Mouse (Mus musculus): Measurements from ENCODE around the gene Lin7a.

Gene Lin7a

GRCm38 (mm10) chr10:107319648-107320047 is 48.2 kb downstream of the Lin7a start:
- DNase-seq (ENCODE audit: low spot score in 2 of 2), result no peak

GRCm38 (mm10) chr10:107323865-107324264 is 52.4 kb downstream of the Lin7a start:
- DNase-seq (ENCODE audit: low spot score in 2 of 2), result no peak

GRCm38 (mm10) chr10:107325558-107325957 is 54.1 kb downstream of the Lin7a start:
- DNase-seq (ENCODE audit: low spot score in 2 of 2), result no peak

- no peak for DNase-seq (ENCODE audit: low spot score in 2 of 2)
Observed at GRCm38 (mm10) chr10:107339524-107339923, 68.0 kb downstream of the Lin7a start.

GRCm38 (mm10) chr10:107341151-107341550 is 69.7 kb downstream of the Lin7a start:
- no peak for DNase-seq (ENCODE audit: low spot score in 2 of 2)

- no peak for DNase-seq (ENCODE audit: low spot score in 2 of 2)
Observed at GRCm38 (mm10) chr10:107344200-107344599, 72.7 kb downstream of the Lin7a start.

- no peak for DNase-seq (ENCODE audit: low spot score in 2 of 2)
Observed at GRCm38 (mm10) chr10:107347842-107348241, 76.4 kb downstream of the Lin7a start.

GRCm38 (mm10) chr10:107351696-107352485 is 80.4 kb downstream of the Lin7a start:
- no peak for DNase-seq (ENCODE audit: low spot score in 2 of 2)

- no peak for DNase-seq (ENCODE audit: low spot score in 2 of 2)
Observed at GRCm38 (mm10) chr10:107353483-107353882, 82.0 kb downstream of the Lin7a start.

- no peak for DNase-seq (ENCODE audit: low spot score in 2 of 2)
Observed at GRCm38 (mm10) chr10:107358443-107359040, 87.1 kb downstream of the Lin7a start.

- DNase-seq (ENCODE audit: low spot score in 2 of 2), result no peak
Observed at GRCm38 (mm10) chr10:107359296-107359695, 87.8 kb downstream of the Lin7a start.

- DNase-seq (ENCODE audit: low spot score in 2 of 2), result peak in 1 of 2 experiments; percentile 36
Observed at GRCm38 (mm10) chr10:107361546-107361945, 90.1 kb downstream of the Lin7a start.

GRCm38 (mm10) chr10:107362026-107362425 is 90.5 kb downstream of the Lin7a start:
- DNase-seq (ENCODE audit: low spot score in 2 of 2), result no peak

GRCm38 (mm10) chr10:107363049-107363816 is 91.7 kb downstream of the Lin7a start:
- no peak for DNase-seq (ENCODE audit: low spot score in 2 of 2)

GRCm38 (mm10) chr10:107377218-107377617 is 105.7 kb downstream of the Lin7a start:
- no peak for DNase-seq (ENCODE audit: low spot score in 2 of 2)

GRCm38 (mm10) chr10:107381143-107381746 is 109.8 kb downstream of the Lin7a start:
- DNase-seq (ENCODE audit: low spot score in 2 of 2), result no peak

- DNase-seq (ENCODE audit: low spot score in 2 of 2), result no peak
Observed at GRCm38 (mm10) chr10:107383825-107384224, 112.3 kb downstream of the Lin7a start.

GRCm38 (mm10) chr10:107389505-107389904 is 118.0 kb downstream of the Lin7a start:
- peak; percentile 26 to 54 for DNase-seq (ENCODE audit: low spot score in 2 of 2)

GRCm38 (mm10) chr10:107405347-107405746 is 133.9 kb downstream of the Lin7a start:
- DNase-seq (ENCODE audit: low spot score in 2 of 2), result no peak

- DNase-seq (ENCODE audit: low spot score in 2 of 2), result no peak
Observed at GRCm38 (mm10) chr10:107418306-107418705, 146.8 kb downstream of the Lin7a start.

- DNase-seq (ENCODE audit: low spot score in 2 of 2), result no peak
Observed at GRCm38 (mm10) chr10:107436967-107437366, 165.5 kb downstream of the Lin7a start.

- peak in 1 of 2 experiments; percentile 39 for DNase-seq (ENCODE audit: low spot score in 2 of 2)
Observed at GRCm38 (mm10) chr10:107442781-107443180, 171.3 kb downstream of the Lin7a start.
